Mouse (Mus musculus) layer of hippocampus, adult 9-11 months (tissue): ENCODE measurements at regions not wholly inside any gene's neighbourhood (a gene's known extent, or its start where the extent isn't known, plus 50 kb on each side); places are given as distances from the start of the nearest gene placed in this dataset.
A peak's percentile ranks its signal among the peaks of the same experiment; 100 is the strongest.
"Not testable (repeated sequence)": the region's sequence is repeated elsewhere in the genome, so short reads cannot be mapped to it uniquely, and the experiment has no call there.

Experiments used
- DNase-seq: peaks from one replicate; pipeline ENCODE4 v3.0.0; 2022

- DNase-seq, result no peak
Measured at GRCm38 (mm10) chr3:134330943-134331342, 94.7 kb downstream of the Cxxc4 start.

GRCm38 (mm10) chr3:134331499-134332153 is 95.3 kb downstream of the Cxxc4 start:
- DNase-seq, result peak; percentile 4

- not testable (repeated sequence) for DNase-seq
Measured at GRCm38 (mm10) chr3:134339093-134339695, 102.9 kb downstream of the Cxxc4 start.

- DNase-seq, result no peak
Measured at GRCm38 (mm10) chr3:134365948-134366347, 129.7 kb downstream of the Cxxc4 start.

- DNase-seq, result no peak
Measured at GRCm38 (mm10) chr3:134366761-134367160, 130.5 kb downstream of the Cxxc4 start.

GRCm38 (mm10) chr3:134368591-134368990 is 132.3 kb downstream of the Cxxc4 start:
- DNase-seq, result no peak

GRCm38 (mm10) chr3:134369126-134369525 is 132.8 kb downstream of the Cxxc4 start:
- no peak for DNase-seq

- DNase-seq, result no peak
Measured at GRCm38 (mm10) chr3:134379549-134379948, 143.3 kb downstream of the Cxxc4 start.

- peak; percentile 15 for DNase-seq
Measured at GRCm38 (mm10) chr3:134390472-134391336, 154.4 kb downstream of the Cxxc4 start.

- DNase-seq, result no peak
Measured at GRCm38 (mm10) chr3:134400395-134401090, 164.3 kb downstream of the Cxxc4 start.

GRCm38 (mm10) chr3:134415606-134416328 is 179.5 kb downstream of the Cxxc4 start:
- no peak for DNase-seq

GRCm38 (mm10) chr3:134427633-134428032 is 191.3 kb downstream of the Cxxc4 start:
- DNase-seq, result no peak

- DNase-seq, result no peak
Measured at GRCm38 (mm10) chr3:134466611-134467010, 230.3 kb downstream of the Cxxc4 start.

- no peak for DNase-seq
Measured at GRCm38 (mm10) chr3:134487280-134487679, 251.0 kb downstream of the Cxxc4 start.

- DNase-seq, result no peak
Measured at GRCm38 (mm10) chr3:134489966-134490543, 253.8 kb downstream of the Cxxc4 start.

- DNase-seq, result no peak
Measured at GRCm38 (mm10) chr3:134509702-134510101, 273.4 kb downstream of the Cxxc4 start.

- DNase-seq, result no peak
Measured at GRCm38 (mm10) chr3:134525795-134526194, 289.5 kb downstream of the Cxxc4 start.

- no peak for DNase-seq
Measured at GRCm38 (mm10) chr3:134560144-134560543, 268.7 kb upstream of the Tacr3 start.

GRCm38 (mm10) chr3:134578759-134579158 is 250.0 kb upstream of the Tacr3 start:
- no peak for DNase-seq

GRCm38 (mm10) chr3:134588630-134589029 is 240.2 kb upstream of the Tacr3 start:
- DNase-seq, result no peak

GRCm38 (mm10) chr3:134602919-134603318 is 225.9 kb upstream of the Tacr3 start:
- DNase-seq, result no peak

- DNase-seq, result no peak
Measured at GRCm38 (mm10) chr3:134605356-134605771, 223.4 kb upstream of the Tacr3 start.
